8 mouse cellular contexts compared by ENCODE assay signal in the genomic region with DNA sequence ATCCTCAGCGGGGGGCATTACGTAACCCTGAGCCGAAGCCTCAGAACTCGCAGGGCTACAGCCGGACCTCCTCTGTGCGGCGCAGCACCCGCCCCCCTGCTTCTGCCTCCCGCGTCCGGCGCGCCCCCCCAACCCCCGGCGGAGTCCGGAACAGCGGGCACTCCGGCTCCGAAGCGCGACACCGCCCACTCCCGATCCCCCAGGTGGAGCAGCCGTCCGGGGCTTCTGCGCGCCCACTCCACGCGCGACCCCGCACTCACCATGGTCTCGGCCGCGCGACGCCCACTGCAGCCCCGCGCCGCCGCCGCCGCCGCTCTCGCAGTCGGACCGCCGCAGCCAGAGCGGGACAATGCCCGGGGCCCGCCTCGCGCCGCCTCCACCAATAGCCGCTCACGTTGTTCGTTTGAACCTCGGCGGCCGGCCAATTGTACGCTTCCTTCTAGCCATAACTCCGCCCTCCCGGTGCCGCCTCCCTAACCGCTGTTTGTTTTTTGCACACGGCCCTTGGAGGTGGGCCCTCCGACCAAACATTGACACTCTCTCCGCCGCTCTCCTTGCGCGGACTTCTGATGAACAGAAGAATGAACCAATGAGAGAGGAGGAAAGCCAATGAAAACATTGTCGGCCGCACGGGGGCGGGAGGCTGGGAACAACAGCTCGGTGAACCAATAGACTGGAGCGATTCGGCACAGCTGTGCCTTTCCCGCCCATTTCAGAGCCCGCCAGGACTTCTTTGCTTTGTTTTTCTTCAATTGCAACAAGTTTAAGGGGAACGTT. TPM values are rescaled to one million over a fixed set of nuclear protein-coding genes. Genes with fewer than 3 reads are reported as not detected.
A peak's percentile ranks its signal among the peaks of the same experiment; 100 is the strongest.
DNase-seq lines count a peak whose midpoint lies in the region; ATAC-seq and TF ChIP-seq lines count a peak whose summit lies in the region.

A gene (minus strand): TSS at position 367 of the 777 bp plus-strand sequence.

- H3K36me3 ChIP-seq in ES-Bruce4 (ENCODE audit: control insufficient read depth, insufficient read depth, low read length, poor library complexity, severe bottlenecking), result no peaks in the 10 kb centered on the region; the same call in 1 of the 2 replicates
- H3K36me3 ChIP-seq in forebrain, embryonic 13.5 days (ENCODE audit: poor library complexity, severe bottlenecking), result peaks cover 11% of the 10 kb centered on the region; the same call in 1 of the 2 replicates
- peaks cover 10% of the 10 kb centered on the region for H3K36me3 ChIP-seq in liver, postnatal 0 days (replicated peaks; ENCODE audit: insufficient read depth, low read length)
- H3K36me3 ChIP-seq in neural tube, embryonic 14.5 days (ENCODE audit: control insufficient read depth, insufficient read depth, low read length), result no peaks in the 10 kb centered on the region

- H3K27me3 ChIP-seq in ES-Bruce4 (ENCODE audit: control insufficient read depth, insufficient read depth, low read length, poor library complexity, severe bottlenecking), result no peaks in the 10 kb centered on the region
- H3K27me3 ChIP-seq in forebrain, embryonic 13.5 days, result no peaks in the 10 kb centered on the region
- H3K27me3 ChIP-seq in liver, postnatal 0 days (ENCODE audit: insufficient read depth, low read length), result no peaks in the 10 kb centered on the region
- H3K27me3 ChIP-seq in neural tube, embryonic 14.5 days (ENCODE audit: control insufficient read depth, insufficient read depth, low read length), result no peaks in the 10 kb centered on the region

- intact Hi-C loops in heart, postnatal 10 days (cut with DNase I), result no loop called here

- H3K9me3 ChIP-seq in ES-Bruce4 (replicated peaks; ENCODE audit: control insufficient read depth, insufficient read depth, low read length, poor library complexity, severe bottlenecking), result no peaks in the 10 kb centered on the region
- no peaks in the 10 kb centered on the region for H3K9me3 ChIP-seq in forebrain, embryonic 13.5 days (replicated peaks)
- no peaks in the 10 kb centered on the region for H3K9me3 ChIP-seq in liver, postnatal 0 days (ENCODE audit: low read length)
- no peaks in the 10 kb centered on the region for H3K9me3 ChIP-seq in neural tube, embryonic 14.5 days (ENCODE audit: control insufficient read depth, low read length)

- peak within 1 kb of the TSS; percentile 96 for H3K9ac ChIP-seq in ES-Bruce4 (ENCODE audit: low read depth, poor library complexity, severe bottlenecking)
- H3K9ac ChIP-seq in forebrain, embryonic 13.5 days, result peak within 1 kb of the TSS; percentile 83
- H3K9ac ChIP-seq in liver, postnatal 0 days (replicated peaks), result peak within 1 kb of the TSS; percentile 87
- H3K9ac ChIP-seq in neural tube, embryonic 14.5 days (replicated peaks; ENCODE audit: low read depth, low read length), result peak within 1 kb of the TSS; percentile 73

- no peak for TF ChIP-seq POLR2A in ES-Bruce4 (IDR thresholded peaks at IDR 0.05; ENCODE audit: insufficient read depth, low read length)

- peak; percentile 99 for DNase-seq in heart, postnatal 10 days
- DNase-seq in large intestine, adult 2 months (ENCODE audit: low read depth, low spot score), result peak; percentile 97
- peak; percentile 99 for DNase-seq in liver, postnatal 0 days
- peak; percentile 100 for DNase-seq in testis, postnatal 10 days (ENCODE audit: low spot score)

- peak within 1 kb of the TSS; percentile 90 for H3K27ac ChIP-seq in ES-Bruce4 (ENCODE audit: insufficient read depth, low read length)
- H3K27ac ChIP-seq in forebrain, embryonic 13.5 days, result peak within 1 kb of the TSS; percentile 94
- H3K27ac ChIP-seq in liver, postnatal 0 days (ENCODE audit: low read depth), result peak within 1 kb of the TSS; percentile 90
- peak within 1 kb of the TSS; percentile 92 for H3K27ac ChIP-seq in neural tube, embryonic 14.5 days (ENCODE audit: low read depth, low read length)

- no peak for TF ChIP-seq CTCF in ES-Bruce4 (IDR thresholded peaks at IDR 0.05; ENCODE audit: low read depth, low read length)
- peak; percentile 63 for TF ChIP-seq CTCF in liver, postnatal 0 days (IDR thresholded peaks at IDR 0.05; ENCODE audit: low read depth)

- ATAC-seq in cerebellum, adult (ENCODE audit: insufficient number of reproducible peaks, low FRiP score, low TSS enrichment), result peak; percentile 100
- peak; percentile 99 for ATAC-seq in forebrain, embryonic 13.5 days
- peak; percentile 97 for ATAC-seq in liver, postnatal 0 days
- ATAC-seq in neural tube, embryonic 14.5 days (ENCODE audit: low read depth), result peak; percentile 99

- H3K4me2 ChIP-seq in forebrain, embryonic 13.5 days, result peak within 1 kb of the TSS; percentile 68
- peak within 1 kb of the TSS; percentile 82 for H3K4me2 ChIP-seq in liver, postnatal 0 days (ENCODE audit: low read depth, low read length)
- peak within 1 kb of the TSS; percentile 68 for H3K4me2 ChIP-seq in neural tube, embryonic 14.5 days (ENCODE audit: low read depth, low read length)

- TF ChIP-seq EP300 in ES-Bruce4 (IDR thresholded peaks at IDR 0.05; ENCODE audit: insufficient read depth, low read depth, low read length), result 0 out of 2 replicates have a peak, but pooled peaks have one; percentile 57
- peak; percentile 74 for TF ChIP-seq EP300 in liver, postnatal 0 days (IDR thresholded peaks at IDR 0.05; ENCODE audit: low read depth)

- peaks cover 5% of the 10 kb centered on the region for H3K4me1 ChIP-seq in ES-Bruce4 (ENCODE audit: control insufficient read depth, insufficient read depth, low read length)
- peaks cover 21% of the 10 kb centered on the region for H3K4me1 ChIP-seq in forebrain, embryonic 13.5 days
- peaks cover 4% of the 10 kb centered on the region; the same call in 1 of the 2 replicates for H3K4me1 ChIP-seq in liver, postnatal 0 days (ENCODE audit: insufficient read depth)
- H3K4me1 ChIP-seq in neural tube, embryonic 14.5 days (ENCODE audit: control insufficient read depth, insufficient read depth, low read length), result peaks cover 11% of the 10 kb centered on the region

- WGBS in forebrain, embryonic 13.5 days, result under 1% methylated on average over 79 of the region's 80 CpGs
- WGBS in large intestine, adult 2 months, result under 1% methylated on average over 79 of the region's 80 CpGs
- WGBS in liver, postnatal 0 days (ENCODE audit: insufficient replicate concordance), result under 1% methylated on average over 70 of the region's 80 CpGs
- under 1% methylated on average over 76 of the region's 80 CpGs for WGBS in neural tube, embryonic 14.5 days

- peak within 1 kb of the TSS; percentile 89 for H3K4me3 ChIP-seq in ES-Bruce4 (ENCODE audit: low read depth, low read length)
- peak within 1 kb of the TSS; percentile 70 for H3K4me3 ChIP-seq in forebrain, embryonic 13.5 days
- H3K4me3 ChIP-seq in liver, postnatal 0 days (ENCODE audit: low read depth, low read length), result peak within 1 kb of the TSS; percentile 69
- peak within 1 kb of the TSS; percentile 85 for H3K4me3 ChIP-seq in neural tube, embryonic 14.5 days (ENCODE audit: low read depth, low read length)

RNA-seq across cellular contexts. Expression of the gene that starts here (rescaled TPM):
- 200 and 218 TPM in 2 replicates for polyA plus RNA-seq in ES-Bruce4 (2011; ENCODE audit: insufficient read depth, insufficient read length, low read depth, missing spikeins)
- polyA plus RNA-seq in forebrain, embryonic 13.5 days (2015; fragmentation: Nextera tagmentation; extraction: Ambion mirVana), result 942 and 1,061 TPM in 2 replicates
- total RNA-seq in heart, postnatal 10 days (2021), result 10 to 100 TPM; 73.1 to 82.9 TPM
- 117 and 133 TPM in 2 replicates for polyA plus RNA-seq in large intestine, adult 2 months (2012; rRNA removed)
- 135 and 137 TPM in 2 replicates for polyA plus RNA-seq in liver, postnatal 0 days (2015; fragmentation: Nextera tagmentation; extraction: Ambion mirVana)
- 188 and 234 TPM in 2 replicates for polyA plus RNA-seq in neural tube, embryonic 14.5 days (2014; fragmentation: Nextera tagmentation; extraction: Ambion mirVana)

Comparison
In these comparisons a context has a peak if more than half of its experiments do, and no peak if none do; other contexts are left out.
1. Peak in every context shown above with its lines: DNase-seq, ATAC-seq, H3K4me3 ChIP-seq and H3K27ac ChIP-seq.